Mouse (Mus musculus): ENCODE measurements around the gene Nolc1. TPM values are rescaled to one million over a fixed set of nuclear protein-coding genes. Genes with fewer than 3 reads are reported as not detected.

Nolc1 gene
- total RNA-seq, 2 experiments from 2014 or later = 37.6 to 38.8 TPM

DNA sequence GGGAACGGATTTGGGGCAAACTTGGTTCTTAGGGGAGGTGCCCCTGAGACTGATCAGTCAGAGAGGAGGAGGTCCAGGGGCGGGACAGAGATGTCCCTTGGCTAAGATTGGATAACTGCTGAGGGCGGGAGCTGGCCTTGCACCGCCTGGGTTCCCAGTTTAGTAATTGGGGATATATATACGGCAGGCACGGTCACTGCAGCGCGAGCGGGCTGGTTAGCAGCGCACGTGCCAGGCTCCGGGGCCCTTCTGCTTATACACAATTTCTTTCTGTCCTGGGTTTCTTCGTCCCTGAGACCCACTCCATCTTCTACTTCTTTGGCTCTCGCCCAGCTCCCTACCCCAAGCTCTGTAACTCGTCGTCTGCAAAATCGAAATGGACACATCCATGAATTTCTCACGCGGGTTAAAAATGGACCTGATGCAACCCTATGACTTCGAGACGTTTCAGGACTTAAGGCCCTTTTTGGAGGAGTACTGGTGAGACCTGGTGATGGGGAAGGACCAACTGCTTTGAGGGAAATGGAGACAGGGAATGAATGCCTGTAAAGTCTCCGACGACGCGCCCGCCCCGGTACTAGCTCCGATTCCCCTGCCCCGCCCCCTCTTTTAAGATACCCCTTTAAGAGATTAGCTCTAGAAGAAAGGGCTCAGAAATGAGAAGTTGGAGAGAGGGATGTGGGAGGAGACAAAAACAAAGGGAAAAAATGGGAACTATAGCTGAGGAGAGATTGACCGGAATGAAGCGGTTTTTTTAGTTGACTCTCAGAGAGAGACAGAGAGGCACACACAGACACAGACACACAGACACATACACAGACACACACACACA lies 56.2 kb downstream of the Nolc1 start, which contains the start of gene Elovl3:
Gene Elovl3 (plus strand): TSS at position 204 of the 832 bp plus-strand sequence.
- DNase-seq (ENCODE audit: low spot score in 2 of 2) = no peak
- intact Hi-C loops (cut with DNase I) = no loop called here

- DNase-seq (ENCODE audit: low spot score in 2 of 2) = no peak
- intact Hi-C loops (cut with DNase I) = no loop called here
These were observed 56.9 kb downstream of the Nolc1 start for GRCm38 (mm10) chr19:46132577-46132976.

Other genes starting within 250 kb of the Nolc1 start
- gene Armh3, start 77.4 kb upstream of the Nolc1 start, total RNA-seq (2021) = 10 to 100 TPM; 20.8 to 21.9 TPM
- 1 to 10 TPM; 3.8 to 4.6 TPM for gene Hps6, start 72.4 kb upstream of the Nolc1 start, total RNA-seq (2021)
- 10 to 100 TPM; 26.6 to 28.5 TPM for gene Pprc1, start 31.0 kb upstream of the Nolc1 start, total RNA-seq (2021)
- gene Ldb1, start 30.6 kb upstream of the Nolc1 start, total RNA-seq (2021) = 100 to 1,000 TPM in 1 of 2 experiments, 10 to 100 TPM in 1; 89.7 to 101 TPM
- not detected for gene Elovl3, start 56.0 kb downstream of the Nolc1 start, total RNA-seq (2021)
- not detected for gene Pitx3, start 72.5 kb downstream of the Nolc1 start, total RNA-seq (2021)
- 100 to 1,000 TPM in 1 of 2 experiments, 10 to 100 TPM in 1; 90.3 to 100 TPM for gene Gbf1, start 76.6 kb downstream of the Nolc1 start, total RNA-seq (2021)
- gene Nfkb2, start 228.5 kb downstream of the Nolc1 start, total RNA-seq (2021) = 1 to 10 TPM; 1.8 to 2.8 TPM